Mouse (Mus musculus): Measurements from ENCODE around the gene Tada3.
A peak's percentile ranks its signal among the peaks of the same experiment; 100 is the strongest.

Tada3 gene

DNA sequence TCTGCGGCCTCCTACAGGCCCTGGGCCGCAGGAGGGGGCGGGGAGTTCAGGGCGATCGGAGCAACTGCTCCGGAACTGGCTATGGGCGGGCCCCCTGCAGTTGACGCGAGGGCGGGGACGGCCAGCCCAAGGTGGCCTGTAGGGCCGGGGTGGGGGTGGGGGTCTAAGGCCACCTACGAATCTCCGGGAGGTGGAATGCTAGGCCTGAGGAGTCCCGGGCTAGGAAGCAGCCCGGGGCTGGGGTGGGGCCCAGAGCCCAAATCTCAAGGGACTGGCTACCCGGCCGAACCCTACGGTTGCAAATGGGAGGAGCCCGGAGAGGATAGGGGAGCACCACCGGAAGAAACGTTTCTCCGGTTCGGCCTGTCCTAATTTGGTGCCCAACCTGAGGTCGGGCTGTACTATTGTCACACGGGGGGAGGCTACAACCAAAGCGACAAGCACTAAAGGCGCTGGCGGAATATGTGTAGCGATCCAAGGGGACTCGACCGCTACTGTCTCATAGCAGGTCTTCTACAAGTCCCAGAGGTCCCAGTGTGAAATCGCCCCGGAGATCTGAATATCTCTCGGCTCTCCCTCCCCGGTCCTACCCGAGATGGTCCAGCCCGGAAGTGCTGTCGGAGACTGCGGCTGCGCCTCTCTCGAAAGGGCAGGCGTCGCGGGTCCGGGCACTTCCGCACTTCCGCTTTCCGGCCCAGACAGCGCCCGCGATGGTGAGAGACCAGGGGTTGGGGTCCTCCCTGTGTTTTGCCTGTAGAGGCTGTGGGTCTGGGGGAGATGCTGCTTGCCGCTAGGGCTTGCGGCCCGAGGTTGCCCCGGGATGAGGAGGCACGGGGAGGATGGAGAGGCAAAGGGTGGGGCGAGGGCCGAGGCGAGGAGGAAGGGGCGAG lies at the start of gene Tada3, which contains the start of gene Arpc4:
Gene Tada3, minus strand, starts transcription at position 388 of the 890 bp plus-strand sequence.
Gene Arpc4, plus strand, starts transcription at position 620 of the 890 bp plus-strand sequence.
- peak; percentile 98 for DNase-seq (ENCODE audit: low read depth, low spot score)

DNA sequence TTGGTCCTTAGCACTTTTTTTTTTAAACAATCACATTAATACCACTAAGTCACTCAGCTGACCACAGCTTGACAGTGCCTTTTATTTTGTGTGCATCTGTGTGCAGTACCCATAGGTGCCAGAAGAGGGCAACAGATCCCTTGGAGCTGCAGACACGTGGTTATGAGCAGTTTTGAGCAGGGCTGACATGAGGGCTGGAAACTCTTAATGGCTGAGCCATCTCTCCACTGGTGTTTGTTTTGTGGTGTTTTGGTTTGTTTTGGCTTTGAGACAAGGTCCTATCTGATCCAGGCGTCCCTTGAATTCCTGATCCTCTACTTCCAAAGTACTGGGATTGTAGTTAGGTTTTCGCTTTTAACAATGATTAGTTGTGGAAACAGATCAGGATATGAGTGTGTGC lies 49.7 kb upstream of the Tada3 start:
- DNase-seq (ENCODE audit: low read depth, low spot score): no peak

DNA sequence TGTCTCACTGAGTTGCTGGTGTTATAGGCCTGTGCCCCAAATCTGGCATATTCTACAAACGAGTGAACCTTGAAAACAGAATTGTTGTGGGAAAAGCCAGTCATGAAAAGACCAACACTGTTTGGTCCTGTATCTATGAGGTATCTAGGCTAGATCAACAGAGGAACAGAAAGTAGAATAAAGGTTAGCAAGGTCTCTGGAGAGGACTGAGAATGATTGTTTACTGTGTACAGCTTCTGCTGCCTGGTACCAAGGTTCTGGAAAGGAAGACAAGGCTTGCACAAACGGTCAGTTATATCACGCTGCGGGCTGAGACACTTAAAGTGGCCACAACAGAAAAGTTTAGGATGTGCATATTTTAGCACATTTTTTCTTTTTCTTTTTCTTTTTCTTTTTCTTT lies 49.0 kb upstream of the Tada3 start:
- DNase-seq (ENCODE audit: low read depth, low spot score): no peak

DNA sequence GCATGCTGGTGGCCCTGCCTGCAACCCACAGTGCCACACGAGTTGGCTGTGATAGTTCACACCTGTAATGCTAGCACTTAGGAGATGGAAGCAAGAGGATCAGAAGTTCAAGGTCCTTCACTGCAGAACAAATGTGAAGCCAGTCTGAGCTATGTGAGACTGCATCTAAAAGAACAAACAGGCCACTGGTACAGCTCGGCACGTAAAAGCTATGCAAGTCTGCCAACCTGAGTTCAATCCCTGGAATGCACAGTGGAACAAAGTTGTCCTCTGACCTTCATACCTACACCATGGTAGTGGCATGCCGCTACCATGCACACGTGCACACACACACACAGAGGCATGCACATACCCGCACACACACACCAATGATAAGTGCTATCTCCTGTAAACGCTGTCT lies 46.5 kb upstream of the Tada3 start:
- no peak for DNase-seq (ENCODE audit: low read depth, low spot score)

DNA sequence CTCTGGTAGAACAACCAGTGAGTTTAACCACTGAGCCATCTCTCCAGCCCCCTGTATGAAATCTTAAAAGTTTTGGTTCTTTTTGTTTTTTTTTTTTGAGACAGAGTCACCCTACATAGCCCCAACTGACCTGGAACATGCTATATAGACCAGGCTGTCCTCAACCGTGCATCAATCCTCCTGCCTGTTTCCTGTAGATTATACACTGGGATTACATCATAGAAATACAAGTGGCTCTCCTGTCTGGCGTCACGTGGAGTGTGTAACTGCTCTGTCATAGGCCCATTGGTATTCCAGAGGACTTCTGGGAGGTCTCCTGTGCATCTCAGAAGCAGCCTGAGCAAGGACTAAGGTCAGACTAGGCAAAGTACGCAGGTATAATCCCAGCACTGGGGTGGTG lies 45.3 kb upstream of the Tada3 start:
- no peak for DNase-seq (ENCODE audit: low read depth, low spot score)

DNA sequence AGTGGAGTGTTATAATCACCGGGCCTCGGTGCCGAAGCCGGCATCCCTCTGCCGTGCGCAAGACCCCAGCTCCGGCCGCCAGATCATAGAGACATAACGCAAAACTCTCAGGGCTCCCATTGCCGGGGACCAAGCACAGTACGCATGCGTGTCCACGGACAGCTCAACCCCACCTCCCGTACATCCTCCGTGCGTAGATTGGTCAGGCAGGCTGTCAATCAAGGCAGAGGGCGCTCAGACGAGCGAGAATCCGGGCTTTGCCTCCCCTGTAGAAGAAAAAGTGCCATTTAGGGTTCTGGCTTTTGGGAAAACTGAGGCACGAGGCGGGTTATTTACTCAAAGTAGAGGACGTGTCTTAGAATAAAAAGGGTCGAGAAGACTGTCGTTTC lies 41.5 kb upstream of the Tada3 start, which contains the start of gene Rpusd3:
Gene Rpusd3, minus strand, starts transcription at position 142 of the 389 bp plus-strand sequence.
- DNase-seq (ENCODE audit: low read depth, low spot score): peak; percentile 99

DNA sequence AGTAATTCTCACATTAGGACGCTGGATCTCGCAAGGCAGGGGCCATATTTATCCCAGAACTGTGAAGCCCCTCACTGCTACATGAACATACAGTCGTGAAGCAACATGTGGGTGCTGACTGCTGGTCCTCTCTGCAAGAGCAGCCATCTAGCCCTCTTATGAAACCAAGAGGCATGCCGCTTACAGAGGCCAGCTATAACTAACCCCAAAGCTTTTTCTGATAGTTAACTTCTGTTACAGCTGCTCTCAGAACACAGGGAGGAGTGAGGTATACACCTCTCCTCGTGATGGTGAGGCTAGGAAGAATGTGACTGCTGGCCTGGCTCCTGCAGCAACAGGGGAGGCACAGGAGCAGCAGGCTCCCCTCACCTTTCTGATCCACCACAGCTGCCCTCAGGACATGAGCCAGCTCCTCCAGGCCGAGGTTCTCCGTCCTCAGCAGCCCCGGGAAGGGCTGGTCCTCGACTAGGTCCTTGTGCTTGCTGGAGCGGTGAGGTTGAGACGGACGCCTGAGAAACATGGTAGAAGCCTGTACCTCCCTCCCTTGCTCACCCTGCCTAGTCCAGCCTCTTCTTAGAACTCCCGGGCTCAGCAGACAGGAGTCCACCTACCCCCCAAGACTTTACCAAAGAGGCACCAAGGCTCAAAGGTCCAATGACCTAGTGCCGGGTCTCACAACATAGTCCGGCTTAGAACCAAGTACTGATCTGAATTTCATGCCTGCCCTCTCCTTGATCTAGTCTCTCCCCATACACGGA lies 40.9 kb upstream of the Tada3 start:
- DNase-seq (ENCODE audit: low read depth, low spot score): peak; percentile 32

DNA sequence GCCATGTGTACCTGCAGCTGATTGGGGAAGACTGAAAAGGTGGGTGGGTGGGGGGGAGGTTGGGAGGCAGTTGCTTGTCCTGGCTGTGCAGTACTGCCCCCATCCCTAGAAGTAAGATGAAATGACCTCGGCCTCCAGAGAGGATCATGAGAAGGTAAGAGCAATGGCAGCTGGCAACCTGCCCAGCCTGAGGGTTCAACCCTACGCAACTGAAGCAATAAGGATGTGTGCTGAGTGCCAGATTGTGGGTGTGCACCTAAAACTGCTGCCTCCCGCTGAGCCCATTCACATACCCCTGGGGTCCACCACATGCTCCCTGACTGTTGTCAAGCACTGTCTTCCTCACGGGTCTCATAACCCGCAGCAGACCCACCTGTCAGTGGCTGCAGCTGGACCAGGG lies 38.7 kb upstream of the Tada3 start:
- DNase-seq (ENCODE audit: low read depth, low spot score): peak; percentile 17

DNA sequence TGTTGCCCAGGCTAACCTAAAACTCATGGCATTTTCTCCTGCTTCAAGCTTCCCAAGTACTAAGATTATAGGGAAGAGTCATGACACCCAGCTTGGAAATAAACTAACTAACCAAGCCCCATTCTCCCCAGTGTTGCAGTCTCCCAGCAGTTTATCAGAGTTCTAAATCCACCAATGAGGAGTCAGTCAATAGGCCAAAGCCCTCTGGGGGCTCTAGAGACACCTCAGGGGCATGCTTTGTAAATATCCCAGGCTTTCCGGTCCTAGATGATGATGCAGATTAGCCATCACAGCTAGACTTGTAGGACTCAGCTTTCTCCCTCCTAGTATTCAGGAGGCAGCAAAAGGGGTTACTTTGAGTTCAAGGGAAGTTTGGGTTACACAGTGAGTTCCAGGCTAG lies 32.3 kb upstream of the Tada3 start:
- no peak for DNase-seq (ENCODE audit: low read depth, low spot score)

DNA sequence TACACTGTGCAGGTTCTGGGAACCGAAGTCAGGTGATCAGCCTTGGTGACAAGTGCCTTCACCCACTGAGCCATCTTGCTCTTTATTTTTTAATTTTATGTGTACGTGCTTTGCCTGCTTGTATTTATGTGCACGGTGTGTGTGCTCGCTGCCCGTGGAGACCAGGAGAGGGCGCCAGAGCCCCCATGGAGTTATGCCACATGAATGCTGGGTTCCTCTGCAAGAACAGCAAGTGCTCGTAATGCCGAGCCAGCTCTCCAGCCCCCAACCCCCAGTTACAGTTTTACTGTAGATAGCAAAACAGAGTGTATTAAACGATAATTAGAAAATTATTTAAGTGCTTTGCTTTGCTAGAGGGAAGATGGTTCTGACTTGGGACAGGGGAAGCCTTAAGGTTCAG lies 29.0 kb upstream of the Tada3 start:
- DNase-seq (ENCODE audit: low read depth, low spot score): no peak

DNA sequence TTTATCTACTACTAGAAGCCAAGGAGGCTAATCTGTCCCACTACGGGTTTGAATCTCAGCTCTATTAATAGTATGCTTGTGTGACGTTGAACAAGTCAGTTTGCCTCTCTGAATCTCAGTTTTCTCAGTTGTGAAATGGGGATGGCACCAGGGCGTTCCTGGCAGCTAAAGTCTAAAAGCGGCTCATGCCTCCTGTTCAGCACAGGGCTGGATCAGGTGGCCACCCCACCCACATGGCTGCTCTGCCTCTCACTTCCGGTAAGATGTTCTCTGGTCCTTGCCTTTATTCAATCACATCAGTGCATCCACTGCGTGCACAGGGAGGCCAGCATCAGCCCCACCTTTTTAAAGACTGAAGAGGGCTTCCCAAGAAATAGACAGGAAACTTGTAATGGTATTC lies 27.8 kb upstream of the Tada3 start:
- DNase-seq (ENCODE audit: low read depth, low spot score): peak; percentile 81

DNA sequence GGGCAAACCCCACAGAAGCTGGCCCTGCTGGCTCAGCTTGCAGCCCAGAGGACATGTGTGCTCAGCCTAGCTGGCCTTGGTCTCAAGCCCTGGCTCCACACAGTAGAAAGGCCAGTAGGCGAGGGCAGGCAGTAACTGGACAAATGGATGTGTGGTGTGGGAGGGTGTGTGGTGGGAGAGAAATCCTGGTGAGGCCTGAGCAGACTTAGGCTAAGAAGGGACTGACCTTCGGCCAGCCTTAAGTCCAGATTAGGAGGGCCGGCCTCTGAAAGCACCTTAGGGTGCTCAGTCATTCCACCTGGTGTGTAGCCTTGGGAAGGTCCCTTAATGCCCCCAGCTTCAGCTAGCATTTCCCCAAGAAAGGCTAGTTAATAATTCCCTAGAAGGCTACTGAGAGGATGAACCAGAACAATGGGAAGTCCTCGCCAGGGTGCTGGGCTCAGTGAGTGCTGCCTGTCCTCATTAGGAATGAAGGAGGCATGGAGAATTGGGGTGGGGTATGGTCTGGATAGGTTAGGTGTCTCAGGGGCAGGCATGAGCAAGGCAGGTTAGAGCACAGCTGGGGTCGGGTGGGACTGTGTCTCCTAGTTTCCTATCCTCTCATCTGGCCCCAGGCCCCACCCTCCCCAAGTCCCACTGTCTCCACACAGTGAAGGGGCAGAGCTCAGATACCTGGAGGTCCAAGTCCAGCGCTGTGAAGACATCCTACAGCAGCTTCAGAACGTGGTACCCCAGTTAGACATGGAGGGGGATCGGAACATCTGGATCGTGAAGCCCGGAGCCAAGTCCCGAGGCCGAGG lies 27.2 kb upstream of the Tada3 start:
- DNase-seq (ENCODE audit: low read depth, low spot score): peak; percentile 35

DNA sequence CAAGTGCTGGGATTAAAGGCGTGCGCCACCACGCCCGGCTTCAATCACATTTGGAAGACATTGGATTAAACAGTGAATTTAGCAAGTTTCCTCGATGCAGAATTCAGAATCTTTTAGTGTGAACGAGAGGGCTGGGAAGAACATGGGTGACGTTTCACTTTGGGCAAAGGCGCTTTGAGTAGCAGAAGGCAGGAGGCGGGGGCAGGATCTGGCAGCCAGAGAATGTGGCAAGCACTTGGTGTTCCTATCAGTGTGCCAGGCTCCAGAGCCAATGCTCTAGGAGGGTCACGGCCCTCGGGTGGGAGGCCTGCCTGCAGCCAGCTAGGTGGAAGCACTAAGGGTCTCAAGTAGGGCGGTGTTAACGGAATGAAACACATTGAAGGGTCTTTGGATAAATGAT lies 24.4 kb upstream of the Tada3 start:
- peak; percentile 81 for DNase-seq (ENCODE audit: low read depth, low spot score)

DNA sequence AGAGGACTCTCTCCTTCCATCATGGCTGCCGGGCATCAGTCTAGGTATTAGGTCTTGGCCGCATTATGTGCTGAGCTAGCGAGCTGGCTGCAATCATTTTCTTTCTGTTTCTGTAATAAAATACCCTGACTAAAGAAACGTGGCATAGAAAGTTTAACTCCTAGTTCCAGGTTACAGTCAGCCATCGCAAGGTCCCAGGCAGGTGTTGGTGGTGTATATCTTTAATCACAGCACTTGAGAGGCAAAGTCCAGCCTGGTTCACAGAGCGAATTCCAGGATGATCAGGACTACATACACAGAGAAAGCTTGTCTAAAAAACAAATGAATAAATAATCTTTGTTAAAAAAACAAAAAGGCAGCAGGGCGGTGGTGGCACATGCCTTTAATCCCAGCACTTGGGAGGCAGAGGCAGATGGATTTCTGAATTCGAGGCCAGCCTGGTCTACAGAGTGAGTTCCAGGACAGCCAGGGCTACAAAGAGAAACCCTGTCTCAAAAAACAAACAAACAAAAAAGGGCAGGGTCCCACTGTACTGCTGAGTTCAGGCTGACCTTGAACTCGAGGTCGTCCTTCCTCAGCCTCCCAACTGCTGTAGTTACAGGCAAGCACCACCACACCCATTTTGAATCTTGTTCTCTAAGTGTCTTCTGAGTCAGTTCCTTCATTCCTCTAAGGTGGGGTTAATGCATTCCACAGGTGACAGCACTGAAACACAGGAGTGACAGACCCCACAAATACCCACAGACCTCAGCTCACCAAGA lies 18.8 kb upstream of the Tada3 start:
- no peak for DNase-seq (ENCODE audit: low read depth, low spot score)

DNA sequence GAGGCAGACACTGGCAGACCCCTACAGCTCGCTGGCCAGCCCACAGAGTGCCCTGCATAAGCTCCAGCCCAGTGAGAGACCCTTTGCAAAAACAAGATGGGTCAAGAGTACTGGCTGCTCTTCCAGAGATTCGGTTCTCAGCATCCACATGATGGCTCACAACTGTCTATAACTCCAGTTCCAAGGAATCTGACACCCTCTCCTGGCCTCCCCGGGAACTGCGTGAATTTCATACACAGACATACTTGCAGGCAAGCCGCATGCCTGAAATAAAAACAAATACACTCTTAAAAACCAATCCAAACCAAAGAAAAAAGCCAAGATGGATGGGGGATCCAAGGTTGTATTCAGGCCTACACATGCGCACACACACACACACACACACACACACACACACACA lies 17.8 kb upstream of the Tada3 start:
- DNase-seq (ENCODE audit: low read depth, low spot score): no peak

DNA sequence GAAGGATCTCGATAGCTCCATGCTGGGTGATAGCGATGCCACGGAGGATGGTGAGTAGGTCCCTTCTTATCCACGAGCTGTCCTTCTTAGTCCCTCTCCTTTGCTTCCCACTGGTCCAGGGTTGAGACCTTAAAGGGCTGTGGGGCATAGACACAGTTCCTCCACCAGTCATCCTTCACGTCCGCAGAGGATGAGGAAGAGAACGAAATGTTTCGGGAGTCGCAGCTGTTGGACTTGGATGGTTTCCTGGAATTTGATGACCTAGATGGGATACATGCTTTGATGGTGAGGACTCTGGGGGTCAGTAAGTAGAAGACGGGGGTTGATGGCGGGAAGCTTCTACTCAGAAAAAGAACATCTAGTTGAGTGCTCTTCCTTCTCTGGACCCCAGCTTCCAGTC lies 17.1 kb upstream of the Tada3 start:
- DNase-seq (ENCODE audit: low read depth, low spot score): no peak

DNA sequence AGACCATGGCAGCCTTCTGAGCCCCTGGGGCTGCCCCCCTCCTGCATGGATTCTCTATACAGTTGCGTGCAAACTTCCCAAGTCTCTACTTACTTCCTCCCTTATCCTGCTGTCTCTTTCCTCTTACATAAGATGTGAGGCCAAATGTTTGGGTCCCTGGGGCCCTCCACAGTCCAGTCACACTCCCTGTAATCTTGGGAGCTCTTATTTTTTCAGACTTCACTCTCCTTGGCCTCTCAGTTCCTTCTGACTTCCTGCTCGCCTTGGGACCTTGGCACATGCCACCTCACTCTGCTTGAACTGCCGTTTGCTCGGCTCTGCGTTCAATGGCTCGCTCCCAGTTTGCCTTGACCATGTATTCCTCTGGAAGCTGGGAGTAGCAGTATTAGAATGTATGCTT lies 16.3 kb upstream of the Tada3 start:
- no peak for DNase-seq (ENCODE audit: low read depth, low spot score)

DNA sequence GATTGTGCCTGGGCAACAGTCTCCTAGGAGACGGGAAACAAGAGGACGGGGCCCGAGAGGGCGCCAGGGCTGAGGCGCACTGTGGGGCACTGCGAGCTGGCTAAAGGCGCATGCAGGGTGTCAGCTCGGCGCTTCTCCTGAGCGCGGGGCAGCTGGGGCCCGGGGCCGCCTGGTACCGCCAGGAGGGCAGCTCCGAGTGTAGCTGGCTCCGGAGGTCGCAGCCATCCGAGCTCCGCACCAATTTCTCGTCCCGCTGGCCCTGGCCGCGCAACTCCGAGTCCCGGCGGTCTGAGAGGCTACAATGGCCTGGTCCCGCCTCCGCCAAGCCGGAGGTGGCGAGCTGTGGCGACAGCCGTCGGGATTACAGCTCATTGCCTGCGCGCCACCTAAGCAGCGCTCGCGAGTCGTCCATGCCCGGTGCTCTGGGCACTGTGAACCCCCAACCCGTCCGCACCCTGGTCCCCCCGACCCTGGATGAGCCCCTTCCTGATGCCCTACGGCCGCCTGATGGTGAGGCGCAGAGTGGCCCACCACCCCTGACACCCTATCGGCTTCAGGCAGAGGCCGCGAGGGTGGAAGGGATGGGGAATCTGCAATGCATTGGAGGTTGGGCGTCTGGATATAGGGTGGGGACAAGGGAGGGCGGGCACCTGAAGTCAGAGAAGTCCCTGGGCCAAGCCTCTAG lies 14.8 kb upstream of the Tada3 start:
- peak; percentile 60 for DNase-seq (ENCODE audit: low read depth, low spot score)

DNA sequence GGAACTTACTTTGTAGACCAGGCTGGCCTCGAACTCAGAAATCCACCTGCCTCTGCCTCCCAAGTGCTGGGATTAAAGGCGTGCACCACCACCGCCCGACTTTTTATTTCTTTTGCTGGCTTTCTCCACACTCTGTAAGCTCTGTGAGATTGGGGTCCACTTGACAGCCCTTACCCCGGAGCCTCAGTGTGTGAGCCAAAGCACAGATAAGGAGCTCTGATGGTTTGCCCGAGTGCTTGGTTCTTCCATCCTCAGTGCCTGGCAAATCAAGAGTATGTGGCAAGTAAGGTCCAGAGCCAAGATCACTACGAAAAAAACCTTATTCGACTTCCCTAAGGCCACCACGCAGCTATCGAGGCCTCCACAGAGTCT lies 14.3 kb upstream of the Tada3 start:
- no peak for DNase-seq (ENCODE audit: low read depth, low spot score)

DNA sequence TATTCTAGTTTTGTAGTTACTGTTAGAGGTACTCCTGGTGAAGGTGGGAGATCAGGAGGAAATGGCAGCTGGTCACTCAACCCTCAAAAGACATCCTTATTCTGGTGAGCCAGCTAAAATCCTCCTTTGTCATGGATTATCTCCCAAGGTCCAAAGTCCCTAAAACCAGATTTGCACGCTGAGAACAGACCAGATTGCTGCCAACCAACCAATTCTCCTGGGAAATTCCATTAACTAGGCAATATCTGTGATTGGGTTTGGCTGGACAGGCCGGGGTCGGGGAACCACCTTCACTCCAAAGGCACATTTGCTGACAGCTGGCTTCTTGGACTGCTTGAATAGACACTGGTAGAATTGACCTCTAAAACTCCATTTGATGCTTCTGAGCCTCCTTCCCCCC lies 13.0 kb upstream of the Tada3 start:
- no peak for DNase-seq (ENCODE audit: low read depth, low spot score)

DNA sequence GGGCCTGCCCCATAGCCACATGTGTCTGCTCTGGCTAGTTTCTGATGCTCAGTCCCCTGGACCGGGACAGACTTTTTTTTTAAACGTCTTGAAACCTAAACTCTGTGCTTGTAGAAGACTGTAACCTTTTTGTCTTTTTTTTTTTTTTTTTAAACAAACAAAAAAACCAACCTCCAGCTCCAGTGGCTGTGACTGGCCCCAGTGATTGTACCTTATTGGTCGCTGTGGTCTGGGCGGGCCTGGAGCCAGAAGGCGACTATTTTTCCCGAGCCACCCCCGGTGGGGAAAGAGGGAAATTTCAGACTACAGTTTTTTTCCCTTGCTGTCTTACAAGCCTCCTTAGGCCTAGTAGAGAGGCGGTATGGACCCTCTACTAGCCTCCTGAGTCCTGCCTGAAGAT lies 11.3 kb upstream of the Tada3 start, which contains the start of gene Ttll3:
Gene Ttll3, plus strand, starts transcription at position 301 of the 400 bp plus-strand sequence.
- DNase-seq (ENCODE audit: low read depth, low spot score): no peak

Measured in brain, adult 2 months (tissue).